ENCODE assay signal across 24 mouse cellular contexts in the genomic region with DNA sequence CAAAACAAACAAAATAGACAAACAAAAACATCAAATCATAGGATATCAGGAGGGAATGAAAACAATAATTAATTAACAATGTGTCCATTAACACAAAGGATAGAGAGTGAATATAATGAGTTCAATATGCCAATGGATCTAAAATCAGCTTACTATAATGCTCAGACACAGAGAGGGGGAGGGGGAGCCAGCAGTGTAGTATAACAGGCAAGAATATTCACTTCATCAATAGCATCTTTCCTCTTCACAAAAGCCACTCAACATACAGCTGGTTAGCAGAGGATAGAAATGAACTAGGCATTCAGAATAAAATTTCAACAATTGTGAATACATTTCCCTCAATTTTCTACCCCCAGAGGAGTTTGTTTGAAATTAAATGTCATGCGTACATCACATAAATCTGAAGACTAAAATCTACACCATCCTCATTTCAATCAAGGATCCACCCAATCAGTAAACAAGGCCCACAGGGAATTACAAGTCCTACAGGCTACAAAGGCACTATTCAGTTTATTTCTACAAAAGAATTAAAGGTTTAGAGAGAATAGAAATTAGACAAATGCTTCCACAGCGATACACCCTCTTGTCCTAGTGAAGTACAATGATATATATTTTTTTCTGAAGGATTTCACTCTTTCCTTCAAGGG.
DNase-seq lines count a peak whose midpoint lies in the region; ATAC-seq and TF ChIP-seq lines count a peak whose summit lies in the region.
"Had no signal": no experiment of that assay in that cellular context is flagged by ENCODE, and none has a peak within 500 bp of the region (broad histone marks: within the 10 kb centered on the region; RNA-seq: fewer than 3 reads in every experiment).

No protein-coding gene starts in this region.

- no peak overlapping the region for H3K27ac ChIP-seq in forebrain, embryonic 12.5 days
- no peak overlapping the region for H3K27ac ChIP-seq in forebrain, embryonic 10.5 days
- no peak overlapping the region for H3K27ac ChIP-seq in hindbrain, embryonic 15.5 days (replicated peaks)
- H3K27ac ChIP-seq in hindbrain, postnatal 0 days = no peak overlapping the region
- no peak overlapping the region for H3K27ac ChIP-seq in midbrain, embryonic 14.5 days (replicated peaks; ENCODE audit: low read depth, low read length)
- H3K27ac ChIP-seq: embryonic facial prominence, embryonic 10.5 days; embryonic facial prominence, embryonic 15.5 days; limb, embryonic 13.5 days; lung, embryonic 15.5 days had no signal

- DNase-seq in forebrain, embryonic 10.5 days (ENCODE audit: extremely low spot score, low spot score) = no peak
- DNase-seq in hindbrain, postnatal 0 days (ENCODE audit: low spot score) = no peak
- DNase-seq in brain, embryonic 14.5 days (ENCODE audit: low read depth) = peak; percentile 34
- DNase-seq in midbrain, embryonic 14.5 days = peak; percentile 34
- DNase-seq in gastrocnemius, postnatal 36 days = no peak
- DNase-seq: adrenal gland, adult 8-10 months; cerebellum, adult 8-10 months; gastrocnemius, postnatal 25 days; heart, adult 18-20 months; heart, postnatal 36 days; kidney, adult 11 months; kidney, postnatal 14 days; layer of hippocampus, adult 9-11 months; thymus, postnatal 4 days had no signal

- no peak for TF ChIP-seq CTCF in hindbrain, postnatal 0 days (IDR thresholded peaks at IDR 0.05; ENCODE audit: low read depth)
- TF ChIP-seq CTCF in brain, embryonic 14.5 days (IDR thresholded peaks at IDR 0.05; ENCODE audit: borderline replicate concordance, extremely low read depth, insufficient read depth, insufficient read length) = no peak

- H3K4me3 ChIP-seq in forebrain, embryonic 12.5 days (replicated peaks) = no peak overlapping the region
- no peak overlapping the region for H3K4me3 ChIP-seq in forebrain, embryonic 10.5 days
- H3K4me3 ChIP-seq in hindbrain, embryonic 15.5 days = no peak overlapping the region
- no peak overlapping the region for H3K4me3 ChIP-seq in hindbrain, postnatal 0 days (ENCODE audit: low read length)
- H3K4me3 ChIP-seq in midbrain, embryonic 14.5 days (replicated peaks; ENCODE audit: low read depth, low read length) = no peak overlapping the region
- H3K4me3 ChIP-seq: embryonic facial prominence, embryonic 10.5 days; embryonic facial prominence, embryonic 15.5 days; limb, embryonic 13.5 days; lung, embryonic 15.5 days had no signal

- no peak overlapping the region for H3K9ac ChIP-seq in forebrain, embryonic 12.5 days
- no peak overlapping the region for H3K9ac ChIP-seq in hindbrain, embryonic 15.5 days
- H3K9ac ChIP-seq in hindbrain, postnatal 0 days (replicated peaks; ENCODE audit: low read length) = no peak overlapping the region
- H3K9ac ChIP-seq in midbrain, embryonic 14.5 days (replicated peaks; ENCODE audit: low read length) = no peak overlapping the region
- H3K9ac ChIP-seq: embryonic facial prominence, embryonic 15.5 days; limb, embryonic 13.5 days; lung, embryonic 15.5 days had no signal

- H3K36me3 ChIP-seq in forebrain, embryonic 12.5 days (replicated peaks) = no peaks in the 10 kb centered on the region
- no peaks in the 10 kb centered on the region for H3K36me3 ChIP-seq in forebrain, embryonic 10.5 days (replicated peaks)
- no peaks in the 10 kb centered on the region for H3K36me3 ChIP-seq in hindbrain, embryonic 15.5 days
- H3K36me3 ChIP-seq in hindbrain, postnatal 0 days (ENCODE audit: insufficient read depth, low read length) = no peaks in the 10 kb centered on the region
- no peaks in the 10 kb centered on the region for H3K36me3 ChIP-seq in midbrain, embryonic 14.5 days (ENCODE audit: control insufficient read depth, insufficient read depth, low read length)
- H3K36me3 ChIP-seq: embryonic facial prominence, embryonic 10.5 days; embryonic facial prominence, embryonic 15.5 days; G1E; limb, embryonic 13.5 days; lung, embryonic 15.5 days had no signal

- H3K4me1 ChIP-seq in forebrain, embryonic 12.5 days = no peaks in the 10 kb centered on the region
- H3K4me1 ChIP-seq in forebrain, embryonic 10.5 days = no peaks in the 10 kb centered on the region
- no peaks in the 10 kb centered on the region for H3K4me1 ChIP-seq in hindbrain, embryonic 15.5 days (replicated peaks)
- H3K4me1 ChIP-seq in hindbrain, postnatal 0 days (ENCODE audit: insufficient read depth, low read length) = no peaks in the 10 kb centered on the region
- H3K4me1 ChIP-seq in midbrain, embryonic 14.5 days (ENCODE audit: control insufficient read depth, insufficient read depth, low read length) = peaks cover 5% of the 10 kb centered on the region; the same call in 1 of the 2 replicates
- H3K4me1 ChIP-seq: embryonic facial prominence, embryonic 10.5 days; embryonic facial prominence, embryonic 15.5 days; limb, embryonic 13.5 days; lung, embryonic 15.5 days had no signal

- no peaks in the 10 kb centered on the region for H3K27me3 ChIP-seq in forebrain, embryonic 12.5 days
- no peaks in the 10 kb centered on the region for H3K27me3 ChIP-seq in forebrain, embryonic 10.5 days (ENCODE audit: poor library complexity, severe bottlenecking)
- H3K27me3 ChIP-seq in hindbrain, embryonic 15.5 days = no peaks in the 10 kb centered on the region
- H3K27me3 ChIP-seq in hindbrain, postnatal 0 days (ENCODE audit: insufficient read depth, low read length) = no peaks in the 10 kb centered on the region
- H3K27me3 ChIP-seq in midbrain, embryonic 14.5 days (ENCODE audit: control insufficient read depth, insufficient read depth, low read length) = no peaks in the 10 kb centered on the region
- H3K27me3 ChIP-seq: embryonic facial prominence, embryonic 15.5 days; limb, embryonic 13.5 days; lung, embryonic 15.5 days had no signal

- ATAC-seq in forebrain, embryonic 12.5 days (ENCODE audit: low FRiP score) = 0 out of 2 replicates have a peak, but pooled peaks have one; percentile 58
- ATAC-seq in hindbrain, embryonic 15.5 days (ENCODE audit: low FRiP score, low read depth) = peak; percentile 61; the same call in 1 of the 2 replicates
- no peak for ATAC-seq in hindbrain, postnatal 0 days
- peak; percentile 53 for ATAC-seq in midbrain, embryonic 14.5 days (ENCODE audit: low FRiP score, low TSS enrichment)
- ATAC-seq: inflammation-experienced regulatory T-cells, adult 6 months had no signal

- H3K4me2 ChIP-seq in forebrain, embryonic 12.5 days = no peak overlapping the region
- no peak overlapping the region for H3K4me2 ChIP-seq in hindbrain, embryonic 15.5 days
- H3K4me2 ChIP-seq in hindbrain, postnatal 0 days (ENCODE audit: low read depth, low read length) = no peak overlapping the region
- H3K4me2 ChIP-seq in midbrain, embryonic 14.5 days (ENCODE audit: low read length) = no peak overlapping the region
- H3K4me2 ChIP-seq: embryonic facial prominence, embryonic 15.5 days; heart, embryonic 11.5 days; limb, embryonic 13.5 days; liver, embryonic 11.5 days; lung, embryonic 15.5 days had no signal

- intact Hi-C loops in gastrocnemius, postnatal 36 days (cut with DNase I) = no loop called here

- H3K9me3 ChIP-seq in forebrain, embryonic 12.5 days = no peaks in the 10 kb centered on the region
- no peaks in the 10 kb centered on the region for H3K9me3 ChIP-seq in forebrain, embryonic 10.5 days
- no peaks in the 10 kb centered on the region for H3K9me3 ChIP-seq in hindbrain, embryonic 15.5 days
- no peaks in the 10 kb centered on the region for H3K9me3 ChIP-seq in hindbrain, postnatal 0 days (ENCODE audit: low read length)
- H3K9me3 ChIP-seq in midbrain, embryonic 14.5 days (ENCODE audit: control insufficient read depth, low read length) = no peaks in the 10 kb centered on the region
- H3K9me3 ChIP-seq: embryonic facial prominence, embryonic 10.5 days; embryonic facial prominence, embryonic 15.5 days; G1E; limb, embryonic 13.5 days; lung, embryonic 15.5 days had no signal

- 57% methylated on average over 2 of the region's 2 CpGs for WGBS in forebrain, embryonic 12.5 days
- whole genome bisulfite sequencing in forebrain, embryonic 10.5 days = 79% methylated on average over 2 of the region's 2 CpGs
- WGBS in hindbrain, embryonic 15.5 days = 56% methylated on average over 2 of the region's 2 CpGs
- WGBS in hindbrain, postnatal 0 days = 75% methylated on average over 2 of the region's 2 CpGs
- WGBS in midbrain, embryonic 14.5 days = 44% methylated on average over 2 of the region's 2 CpGs

- no peak for TF ChIP-seq POLR2A in brain, embryonic 14.5 days (IDR thresholded peaks at IDR 0.05; ENCODE audit: borderline replicate concordance, extremely low read depth, insufficient read depth, insufficient read length, poor library complexity, severe bottlenecking)

Comparison
In these comparisons a context has a peak if more than half of its experiments do, and no peak if none do; other contexts are left out.
1. DNase-seq: peak in brain, embryonic 14.5 days (single experiment) and midbrain, embryonic 14.5 days (single experiment); none in forebrain, embryonic 10.5 days (single experiment), hindbrain, postnatal 0 days (single experiment) and gastrocnemius, postnatal 36 days (0 of 2).